Mouse (Mus musculus): ENCODE data around the gene Dlg2. TPM values are rescaled to one million over a fixed set of nuclear protein-coding genes. Genes with fewer than 3 reads are reported as not detected.

The Dlg2 gene
- polyA plus RNA-seq, 1 experiment from 2014 or later = 8.1 TPM

- no peaks in the 10 kb centered on the region for H3K36me3 ChIP-seq
- no peak overlapping the region for H3K27ac ChIP-seq
- H3K9me3 ChIP-seq = no peaks in the 10 kb centered on the region
- H3K9ac ChIP-seq = no peak overlapping the region
- WGBS = 70% methylated on average over 4 of the region's 4 CpGs
- no peak for ATAC-seq (ENCODE audit: low FRiP score, low read depth)
- H3K4me2 ChIP-seq (replicated peaks) = no peak overlapping the region
- no peaks in the 10 kb centered on the region for H3K27me3 ChIP-seq (replicated peaks)
- no peak overlapping the region for H3K4me3 ChIP-seq
- H3K4me1 ChIP-seq = no peaks in the 10 kb centered on the region
Observed at GRCm38 (mm10) chr7:91598549-91598948, 1122.1 kb downstream of the Dlg2 start.

- Histone ChIP-seq H3K9ac (no peak overlapping the region), H3K27me3 (replicated peaks) (no peaks in the 10 kb centered on the region), H3K4me3 (no peak overlapping the region), H3K4me2 (replicated peaks) (no peak overlapping the region), H3K9me3 (no peaks in the 10 kb centered on the region), H3K4me1 (no peaks in the 10 kb centered on the region), H3K27ac (no peak overlapping the region), H3K36me3 (no peaks in the 10 kb centered on the region)
- ATAC-seq (ENCODE audit: low FRiP score, low read depth) = no peak
Observed at GRCm38 (mm10) chr7:91601307-91601706, 1124.8 kb downstream of the Dlg2 start.

DNA sequence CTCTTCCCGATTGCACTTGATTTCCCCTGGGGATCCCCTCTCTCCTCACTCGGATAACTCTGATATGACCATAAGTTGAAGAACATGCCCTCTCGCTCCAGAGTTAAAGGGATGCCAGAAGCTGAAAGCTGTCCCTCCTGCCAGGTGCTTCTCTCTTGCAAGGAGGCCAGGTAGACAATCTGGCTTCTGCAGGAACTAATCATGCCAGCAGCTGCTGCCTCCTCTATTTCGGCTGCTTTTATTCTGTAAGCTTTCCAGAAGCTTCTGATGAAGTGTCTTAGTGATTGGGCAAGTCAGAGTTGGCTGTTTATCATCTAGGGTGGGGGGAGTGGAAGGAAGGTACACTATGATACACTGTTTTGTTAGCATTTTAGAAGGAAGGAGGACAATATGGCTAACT lies 1127.1 kb downstream of the Dlg2 start:
- no peak overlapping the region for H3K4me3 ChIP-seq
- no peak for ATAC-seq (ENCODE audit: low FRiP score, low read depth)
- H3K9ac ChIP-seq = no peak overlapping the region
- H3K4me2 ChIP-seq (replicated peaks) = no peak overlapping the region
- no peaks in the 10 kb centered on the region for H3K4me1 ChIP-seq
- no peaks in the 10 kb centered on the region for H3K27me3 ChIP-seq (replicated peaks)
- WGBS = 79% methylated on average over 4 of the region's 4 CpGs
- no peaks in the 10 kb centered on the region for H3K36me3 ChIP-seq
- H3K27ac ChIP-seq = no peak overlapping the region
- H3K9me3 ChIP-seq = no peaks in the 10 kb centered on the region

- Histone ChIP-seq H3K27me3 (replicated peaks) (no peaks in the 10 kb centered on the region), H3K9me3 (no peaks in the 10 kb centered on the region), H3K9ac (no peak overlapping the region), H3K27ac (no peak overlapping the region), H3K36me3 (no peaks in the 10 kb centered on the region), H3K4me3 (no peak overlapping the region), H3K4me1 (no peaks in the 10 kb centered on the region), H3K4me2 (replicated peaks) (no peak overlapping the region)
- no peak for ATAC-seq (ENCODE audit: low FRiP score, low read depth)
- 86% methylated on average over 1 of the region's 1 CpGs for WGBS
Observed at GRCm38 (mm10) chr7:91653033-91653432, 1176.6 kb downstream of the Dlg2 start.

DNA sequence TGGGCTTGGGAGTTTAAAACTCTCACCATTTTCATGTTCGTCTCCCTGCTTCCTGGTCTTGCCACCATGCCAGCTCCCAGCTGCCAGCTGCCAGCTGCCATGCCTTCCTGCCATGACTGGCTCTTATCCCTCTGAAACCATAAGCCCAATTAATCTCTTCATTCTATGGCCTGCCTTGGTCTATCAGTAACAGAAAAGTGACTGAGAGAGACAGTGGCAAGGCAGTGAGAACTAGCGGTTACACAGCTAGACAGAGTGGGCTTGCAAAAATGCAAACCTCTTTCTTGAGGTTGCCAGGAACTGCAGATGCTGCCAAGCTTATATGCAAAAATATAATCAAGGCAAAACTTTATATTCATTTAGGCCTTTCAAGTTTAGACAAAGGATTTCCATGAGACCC lies 1183.0 kb downstream of the Dlg2 start:
- Histone ChIP-seq H3K4me3 (no peak overlapping the region), H3K27ac (no peak overlapping the region), H3K9me3 (no peaks in the 10 kb centered on the region), H3K27me3 (replicated peaks) (no peaks in the 10 kb centered on the region), H3K36me3 (no peaks in the 10 kb centered on the region), H3K4me1 (no peaks in the 10 kb centered on the region), H3K4me2 (replicated peaks) (no peak overlapping the region), H3K9ac (no peak overlapping the region)
- no peak for ATAC-seq (ENCODE audit: low FRiP score, low read depth)
- WGBS = 79% methylated on average over 2 of the region's 2 CpGs

GRCm38 (mm10) chr7:91672236-91673017 lies 1196.0 kb downstream of the Dlg2 start:
- H3K9ac ChIP-seq = no peak overlapping the region
- no peak overlapping the region for H3K4me3 ChIP-seq
- 76% methylated on average over 13 of the region's 13 CpGs for WGBS
- peak; percentile 25; the same call in 1 of the 2 replicates for ATAC-seq (ENCODE audit: low FRiP score, low read depth)
- no peaks in the 10 kb centered on the region for H3K36me3 ChIP-seq
- H3K4me1 ChIP-seq = no peaks in the 10 kb centered on the region
- H3K9me3 ChIP-seq = no peaks in the 10 kb centered on the region
- H3K27ac ChIP-seq = no peak overlapping the region
- H3K27me3 ChIP-seq (replicated peaks) = no peaks in the 10 kb centered on the region
- H3K4me2 ChIP-seq (replicated peaks) = no peak overlapping the region

GRCm38 (mm10) chr7:91674401-91674800 lies 1197.9 kb downstream of the Dlg2 start:
- H3K27me3 ChIP-seq (replicated peaks) = no peaks in the 10 kb centered on the region
- no peaks in the 10 kb centered on the region for H3K36me3 ChIP-seq
- H3K4me3 ChIP-seq = no peak overlapping the region
- no peak overlapping the region for H3K9ac ChIP-seq
- H3K9me3 ChIP-seq = no peaks in the 10 kb centered on the region
- no peaks in the 10 kb centered on the region for H3K4me1 ChIP-seq
- no peak overlapping the region for H3K4me2 ChIP-seq (replicated peaks)
- no peak for ATAC-seq (ENCODE audit: low FRiP score, low read depth)
- no peak overlapping the region for H3K27ac ChIP-seq

- Histone ChIP-seq H3K27me3 (replicated peaks) (no peaks in the 10 kb centered on the region), H3K9ac (no peak overlapping the region), H3K9me3 (no peaks in the 10 kb centered on the region), H3K4me3 (no peak overlapping the region), H3K4me1 (no peaks in the 10 kb centered on the region), H3K36me3 (no peaks in the 10 kb centered on the region), H3K27ac (no peak overlapping the region), H3K4me2 (replicated peaks) (no peak overlapping the region)
- ATAC-seq (ENCODE audit: low FRiP score, low read depth) = no peak
- 67% methylated on average over 2 of the region's 2 CpGs for WGBS
Observed at GRCm38 (mm10) chr7:91677934-91678333, 1201.5 kb downstream of the Dlg2 start.

DNA sequence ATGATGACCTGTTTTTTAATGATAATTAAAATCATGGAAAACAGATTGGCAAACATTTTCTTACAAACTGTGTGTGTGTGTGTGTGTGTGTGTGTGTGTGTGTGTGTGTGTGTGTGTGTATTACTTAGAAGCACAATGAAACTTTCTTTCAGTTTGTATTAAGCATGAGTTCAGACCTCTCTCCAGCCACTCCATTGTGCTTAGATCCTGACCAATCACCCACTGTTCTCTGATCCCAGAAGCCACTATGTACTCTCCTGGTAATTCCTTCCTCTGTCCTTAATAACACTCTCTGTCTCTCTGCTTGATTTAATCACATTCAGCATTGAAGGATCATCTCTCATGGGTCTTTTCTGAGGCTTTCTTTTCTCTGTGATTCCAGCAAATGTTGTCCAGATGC lies 1211.5 kb downstream of the Dlg2 start:
- no peaks in the 10 kb centered on the region for H3K36me3 ChIP-seq
- H3K27me3 ChIP-seq (replicated peaks) = no peaks in the 10 kb centered on the region
- no peak overlapping the region for H3K27ac ChIP-seq
- no peaks in the 10 kb centered on the region for H3K9me3 ChIP-seq
- H3K4me1 ChIP-seq = no peaks in the 10 kb centered on the region
- H3K9ac ChIP-seq = no peak overlapping the region
- H3K4me2 ChIP-seq (replicated peaks) = no peak overlapping the region
- no peak overlapping the region for H3K4me3 ChIP-seq
- no peak for ATAC-seq (ENCODE audit: low FRiP score, low read depth)

GRCm38 (mm10) chr7:91689829-91690228 lies 1213.4 kb downstream of the Dlg2 start:
- no peaks in the 10 kb centered on the region for H3K9me3 ChIP-seq
- no peaks in the 10 kb centered on the region for H3K36me3 ChIP-seq
- no peak overlapping the region for H3K27ac ChIP-seq
- peak; percentile 37; the same call in 1 of the 2 replicates for ATAC-seq (ENCODE audit: low FRiP score, low read depth)
- H3K9ac ChIP-seq = no peak overlapping the region
- H3K4me3 ChIP-seq = no peak overlapping the region
- no peaks in the 10 kb centered on the region for H3K27me3 ChIP-seq (replicated peaks)
- H3K4me1 ChIP-seq = no peaks in the 10 kb centered on the region
- H3K4me2 ChIP-seq (replicated peaks) = no peak overlapping the region
- WGBS = 76% methylated on average over 2 of the region's 2 CpGs

DNA sequence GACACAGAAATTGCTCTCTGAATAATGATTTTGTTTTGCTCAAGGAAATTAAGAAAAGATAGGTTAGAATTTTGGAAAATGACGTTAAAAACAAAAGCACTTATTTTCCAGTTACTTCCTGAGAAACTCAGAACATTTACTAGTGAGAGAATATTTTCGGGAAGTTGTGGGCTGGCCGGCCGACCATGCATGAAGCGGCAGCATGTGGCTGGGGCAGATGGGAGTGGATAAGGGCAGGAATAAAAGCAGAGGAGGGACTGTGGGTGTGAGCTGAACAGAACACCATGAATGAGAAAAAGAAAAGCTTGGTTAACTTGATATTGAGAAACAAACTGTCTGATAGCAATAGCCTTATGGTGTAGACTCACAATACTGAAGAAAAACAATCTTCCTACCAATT lies 1233.4 kb downstream of the Dlg2 start:
- H3K4me3 ChIP-seq = no peak overlapping the region
- H3K9ac ChIP-seq = no peak overlapping the region
- H3K4me1 ChIP-seq = no peaks in the 10 kb centered on the region
- H3K27ac ChIP-seq = no peak overlapping the region
- H3K27me3 ChIP-seq (replicated peaks) = no peaks in the 10 kb centered on the region
- H3K36me3 ChIP-seq = no peaks in the 10 kb centered on the region
- ATAC-seq (ENCODE audit: low FRiP score, low read depth) = no peak
- no peaks in the 10 kb centered on the region for H3K9me3 ChIP-seq
- WGBS = 81% methylated on average over 5 of the region's 5 CpGs
- H3K4me2 ChIP-seq (replicated peaks) = no peak overlapping the region

DNA sequence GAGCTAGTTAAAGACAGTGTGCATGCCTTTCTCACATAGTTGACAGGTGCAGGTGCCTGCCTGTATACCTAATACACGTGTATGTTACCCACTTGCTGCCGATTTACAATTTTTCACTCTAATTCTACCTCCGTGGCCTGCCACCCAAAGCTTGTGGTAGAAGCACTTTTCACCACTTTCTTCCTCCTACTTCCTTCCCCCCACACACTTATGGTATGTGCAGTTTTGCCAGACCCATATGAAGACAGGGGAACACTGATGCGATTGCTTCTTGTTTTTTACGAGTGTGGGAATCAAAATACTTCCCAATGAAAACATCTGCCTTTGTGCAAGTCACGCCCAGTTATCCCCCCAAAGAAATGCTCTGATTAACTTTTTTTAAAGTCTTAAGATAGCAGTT lies 1234.7 kb downstream of the Dlg2 start:
- Histone ChIP-seq H3K27me3 (replicated peaks) (no peaks in the 10 kb centered on the region), H3K9me3 (no peaks in the 10 kb centered on the region), H3K27ac (no peak overlapping the region), H3K36me3 (no peaks in the 10 kb centered on the region), H3K4me3 (no peak overlapping the region), H3K9ac (no peak overlapping the region), H3K4me2 (replicated peaks) (no peak overlapping the region), H3K4me1 (no peaks in the 10 kb centered on the region)
- no peak for ATAC-seq (ENCODE audit: low FRiP score, low read depth)
- WGBS = 83% methylated on average over 6 of the region's 6 CpGs

DNA sequence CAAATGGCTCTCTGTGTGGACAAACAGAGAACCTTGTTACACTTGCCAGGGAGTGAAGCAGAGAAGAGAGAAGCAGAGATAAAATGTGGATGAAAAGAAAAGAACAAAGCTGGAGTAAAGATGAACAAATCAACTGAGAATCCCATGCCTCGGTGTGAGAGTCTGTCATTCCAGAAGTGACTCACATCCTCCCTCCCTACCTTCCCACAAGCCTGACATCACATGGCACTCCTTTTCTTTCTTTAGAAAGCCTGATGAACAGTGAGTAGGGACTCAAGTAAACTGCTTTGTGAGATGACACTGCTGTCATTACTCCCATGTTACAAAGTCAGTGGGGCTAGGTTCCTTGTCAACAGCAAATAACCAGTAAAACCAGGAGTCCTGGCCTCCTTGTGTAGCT lies 1239.3 kb downstream of the Dlg2 start:
- ATAC-seq (ENCODE audit: low FRiP score, low read depth) = no peak
- no peaks in the 10 kb centered on the region for H3K27me3 ChIP-seq (replicated peaks)
- H3K4me3 ChIP-seq = no peak overlapping the region

More for the DNA sequence above, 1239.3 kb downstream of the Dlg2 start:
- WGBS = 70% methylated on average over 1 of the region's 1 CpGs
- no peak overlapping the region for H3K9ac ChIP-seq
- H3K4me1 ChIP-seq = no peaks in the 10 kb centered on the region
- no peak overlapping the region for H3K4me2 ChIP-seq (replicated peaks)
- no peak overlapping the region for H3K27ac ChIP-seq
- no peaks in the 10 kb centered on the region for H3K9me3 ChIP-seq
- H3K36me3 ChIP-seq = no peaks in the 10 kb centered on the region

Data from neural tube, embryonic 12.5 days (tissue).